Mouse (Mus musculus): ENCODE results near the gene H2afy. TPM values are rescaled to one million over a fixed set of nuclear protein-coding genes. Genes with fewer than 3 reads are reported as not detected.
A peak's percentile ranks its signal among the peaks of the same experiment; 100 is the strongest.

Gene H2afy
- total and polyA plus RNA-seq, 2 experiments from 2014 or later, result 169 to 181 TPM

- WGBS, result 84% methylated on average over 2 of the region's 2 CpGs
Measured at GRCm38 (mm10) chr13:56090597-56090996, 45.6 kb downstream of the H2afy start.

DNA sequence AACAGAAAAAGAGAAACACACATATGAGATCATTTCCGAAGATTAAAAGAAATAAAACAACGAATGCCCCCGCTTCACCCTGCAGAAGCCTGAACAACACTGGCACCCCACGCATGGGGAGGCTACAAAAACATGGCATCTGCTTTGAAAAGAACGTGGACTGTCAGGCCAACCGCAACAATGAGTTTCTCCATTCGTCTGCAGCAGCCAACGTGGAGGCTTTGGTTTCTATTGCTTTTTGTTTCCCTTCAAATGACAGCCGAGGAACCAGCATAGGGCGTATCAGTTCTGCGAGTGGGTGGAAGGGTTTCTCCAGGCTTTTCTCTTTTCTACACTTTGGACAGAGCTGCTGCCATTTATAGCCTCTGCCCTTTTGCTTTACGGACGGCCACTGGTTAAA is 47.6 kb downstream of the H2afy start:
- Histone ChIP-seq H3K4me2 (ENCODE audit: low read depth) (no peak overlapping the region), H3K4me1 (ENCODE audit: insufficient read depth) (no peaks in the 10 kb centered on the region), H3K9me3 (ENCODE audit: low read length) (no peaks in the 10 kb centered on the region), H3K27ac (ENCODE audit: low read depth, low read length) (peak overlapping the region; percentile 0; the same call in 1 of the 2 replicates), H3K9ac (no peak overlapping the region), H3K4me3 (ENCODE audit: low read depth, low read length) (no peak overlapping the region), H3K27me3 (ENCODE audit: insufficient read depth, low read length) (no peaks in the 10 kb centered on the region), H3K36me3 (ENCODE audit: insufficient read depth) (peaks cover 45% of the 10 kb centered on the region)
- WGBS, result 59% methylated on average over 13 of the region's 13 CpGs
- no peak for TF ChIP-seq CTCF (IDR thresholded peaks at IDR 0.05; ENCODE audit: low read depth)
- ATAC-seq (0 out of 2 replicates have a peak, but pooled peaks have one; percentile 14), DNase-seq (no peak)

More at GRCm38 (mm10) chr13:56090597-56090996, 45.6 kb downstream of the H2afy start:
- no peak overlapping the region for H3K4me2 ChIP-seq (ENCODE audit: low read depth)
- H3K9me3 ChIP-seq (ENCODE audit: low read length), result no peaks in the 10 kb centered on the region
- peaks cover 41% of the 10 kb centered on the region for H3K36me3 ChIP-seq (ENCODE audit: insufficient read depth)
- no peaks in the 10 kb centered on the region for H3K27me3 ChIP-seq (ENCODE audit: insufficient read depth, low read length)
- no peak overlapping the region for H3K4me3 ChIP-seq (ENCODE audit: low read depth, low read length)
- H3K9ac ChIP-seq, result no peak overlapping the region
- no peaks in the 10 kb centered on the region for H3K4me1 ChIP-seq (ENCODE audit: insufficient read depth)
- no peak overlapping the region for H3K27ac ChIP-seq (ENCODE audit: low read depth, low read length)
- no peak for ATAC-seq
- DNase-seq, result no peak
- no peak; the same call in 1 of the 2 replicates for TF ChIP-seq CTCF (IDR thresholded peaks at IDR 0.05; ENCODE audit: low read depth)

DNA sequence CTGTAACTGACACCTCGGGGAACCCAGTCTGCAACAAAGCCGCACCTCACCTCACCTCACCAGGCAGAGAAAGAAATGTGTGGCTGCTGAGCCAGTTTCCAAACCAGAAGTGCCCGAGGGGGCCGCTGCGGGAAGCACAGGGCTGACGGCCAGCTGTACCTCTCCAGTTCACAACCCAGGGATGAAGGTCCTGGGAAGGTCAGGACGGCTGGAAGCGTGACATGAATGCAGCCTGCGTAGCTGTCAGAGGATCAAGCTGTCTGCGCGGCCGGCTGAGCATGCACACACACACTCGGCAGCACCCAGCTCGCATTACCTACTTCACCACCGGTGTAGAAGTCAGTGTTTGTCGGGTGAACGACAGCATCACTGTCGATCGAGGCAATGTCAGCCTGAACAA is 48.2 kb downstream of the H2afy start:
- no peak for TF ChIP-seq CTCF (IDR thresholded peaks at IDR 0.05; ENCODE audit: low read depth)
- no peak overlapping the region for H3K9ac ChIP-seq
- no peaks in the 10 kb centered on the region for H3K4me1 ChIP-seq (ENCODE audit: insufficient read depth)
- no peak overlapping the region for H3K4me2 ChIP-seq (ENCODE audit: low read depth)
- H3K9me3 ChIP-seq (ENCODE audit: low read length), result no peaks in the 10 kb centered on the region
- H3K27me3 ChIP-seq (ENCODE audit: insufficient read depth, low read length), result no peaks in the 10 kb centered on the region
- H3K4me3 ChIP-seq (ENCODE audit: low read depth, low read length), result no peak overlapping the region
- WGBS, result 87% methylated on average over 19 of the region's 19 CpGs
- no peak for ATAC-seq
- H3K27ac ChIP-seq (ENCODE audit: low read depth, low read length), result no peak overlapping the region
- H3K36me3 ChIP-seq (ENCODE audit: insufficient read depth), result peaks cover 47% of the 10 kb centered on the region
- no peak for DNase-seq

GRCm38 (mm10) chr13:56084146-56084905 is 51.8 kb downstream of the H2afy start:
- ATAC-seq (no peak), DNase-seq (no peak)
- H3K9ac ChIP-seq, result no peak overlapping the region
- H3K27ac ChIP-seq (ENCODE audit: low read depth, low read length), result no peak overlapping the region
- H3K4me2 ChIP-seq (ENCODE audit: low read depth), result no peak overlapping the region
- TF ChIP-seq CTCF (IDR thresholded peaks at IDR 0.05; ENCODE audit: low read depth), result no peak
- H3K9me3 ChIP-seq (ENCODE audit: low read length), result no peaks in the 10 kb centered on the region
- H3K27me3 ChIP-seq (ENCODE audit: insufficient read depth, low read length), result no peaks in the 10 kb centered on the region
- peaks cover 54% of the 10 kb centered on the region for H3K36me3 ChIP-seq (ENCODE audit: insufficient read depth)
- H3K4me3 ChIP-seq (ENCODE audit: low read depth, low read length), result no peak overlapping the region
- 88% methylated on average over 20 of the region's 20 CpGs for WGBS
- H3K4me1 ChIP-seq (ENCODE audit: insufficient read depth), result no peaks in the 10 kb centered on the region

GRCm38 (mm10) chr13:56081656-56082055 is 54.5 kb downstream of the H2afy start:
- DNase-seq (no peak), ATAC-seq (no peak)
- Histone ChIP-seq H3K4me3 (ENCODE audit: low read depth, low read length) (no peak overlapping the region), H3K27ac (ENCODE audit: low read depth, low read length) (no peak overlapping the region), H3K9me3 (ENCODE audit: low read length) (no peaks in the 10 kb centered on the region), H3K36me3 (ENCODE audit: insufficient read depth) (peaks cover 63% of the 10 kb centered on the region), H3K4me2 (ENCODE audit: low read depth) (no peak overlapping the region), H3K27me3 (ENCODE audit: insufficient read depth, low read length) (no peaks in the 10 kb centered on the region), H3K4me1 (ENCODE audit: insufficient read depth) (no peaks in the 10 kb centered on the region), H3K9ac (no peak overlapping the region)
- no peak for TF ChIP-seq CTCF (IDR thresholded peaks at IDR 0.05; ENCODE audit: low read depth)
- 42% methylated on average over 5 of the region's 5 CpGs for WGBS

- H3K27ac ChIP-seq (ENCODE audit: low read depth, low read length), result no peak overlapping the region
- no peak for TF ChIP-seq CTCF (IDR thresholded peaks at IDR 0.05; ENCODE audit: low read depth)
- H3K4me3 ChIP-seq (ENCODE audit: low read depth, low read length), result no peak overlapping the region
- H3K9me3 ChIP-seq (ENCODE audit: low read length), result no peaks in the 10 kb centered on the region
- peaks cover 74% of the 10 kb centered on the region for H3K36me3 ChIP-seq (ENCODE audit: insufficient read depth)
- H3K4me1 ChIP-seq (ENCODE audit: insufficient read depth), result no peaks in the 10 kb centered on the region
- no peaks in the 10 kb centered on the region for H3K27me3 ChIP-seq (ENCODE audit: insufficient read depth, low read length)
- ATAC-seq (no peak), DNase-seq (no peak)
- H3K4me2 ChIP-seq (ENCODE audit: low read depth), result no peak overlapping the region
- WGBS, result 96% methylated on average over 2 of the region's 2 CpGs
- no peak overlapping the region for H3K9ac ChIP-seq
Measured at GRCm38 (mm10) chr13:56079616-56080015, 56.5 kb downstream of the H2afy start.

GRCm38 (mm10) chr13:56078724-56079262 is 57.4 kb downstream of the H2afy start:
- Histone ChIP-seq H3K36me3 (ENCODE audit: insufficient read depth) (peaks cover 78% of the 10 kb centered on the region), H3K9me3 (ENCODE audit: low read length) (no peaks in the 10 kb centered on the region), H3K9ac (no peak overlapping the region), H3K27ac (ENCODE audit: low read depth, low read length) (no peak overlapping the region), H3K4me3 (ENCODE audit: low read depth, low read length) (no peak overlapping the region), H3K4me2 (ENCODE audit: low read depth) (no peak overlapping the region), H3K27me3 (ENCODE audit: insufficient read depth, low read length) (no peaks in the 10 kb centered on the region), H3K4me1 (ENCODE audit: insufficient read depth) (no peaks in the 10 kb centered on the region)
- no peak for TF ChIP-seq CTCF (IDR thresholded peaks at IDR 0.05; ENCODE audit: low read depth)
- ATAC-seq, result no peak
- DNase-seq, result no peak
- WGBS, result 73% methylated on average over 17 of the region's 17 CpGs

All from forebrain, postnatal 0 days (tissue).